17 mouse cellular contexts compared by ENCODE assay signal in the genomic region with DNA sequence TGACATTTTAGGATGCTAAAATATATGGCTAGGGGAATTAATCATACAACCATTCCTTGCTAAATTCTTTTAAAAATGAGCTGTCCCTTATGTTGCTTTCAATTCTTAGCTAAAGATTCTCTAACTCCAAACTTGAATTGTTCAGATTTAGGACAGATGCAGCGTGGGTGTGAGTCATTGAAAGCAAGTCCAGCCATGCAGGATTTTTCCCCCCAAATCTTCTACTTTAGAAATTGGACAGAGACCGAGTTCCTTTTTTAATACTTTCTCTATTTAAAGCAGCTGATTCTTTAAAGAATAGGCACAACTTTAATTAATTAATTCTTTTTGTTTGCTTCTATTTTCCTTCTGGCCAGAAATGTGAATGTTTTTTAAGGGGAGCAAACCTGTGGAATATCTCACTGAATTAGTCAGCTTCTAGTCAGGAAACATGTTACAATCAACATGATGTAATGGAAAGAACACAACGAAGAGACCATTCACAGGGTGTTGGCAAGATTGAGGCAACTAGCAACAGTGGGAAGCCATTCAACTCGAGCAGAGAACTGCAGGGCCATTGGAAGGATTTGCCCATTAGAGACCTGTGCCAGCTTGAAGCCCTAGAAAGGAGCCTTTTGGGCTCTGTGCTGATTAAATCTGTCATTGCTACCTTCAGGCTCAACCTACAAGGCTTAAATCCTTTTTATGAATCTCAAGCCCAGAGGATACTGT. TPM values are rescaled to one million over a fixed set of nuclear protein-coding genes. Genes with fewer than 3 reads are reported as not detected.
DNase-seq lines count a peak whose midpoint lies in the region; ATAC-seq and TF ChIP-seq lines count a peak whose summit lies in the region.
"Had no signal": no experiment of that assay in that cellular context is flagged by ENCODE, and none has a peak within 500 bp of the region (broad histone marks: within the 10 kb centered on the region; RNA-seq: fewer than 3 reads in every experiment).

No protein-coding gene starts in this region.

- no peak overlapping the region for H3K9ac ChIP-seq in embryonic facial prominence, embryonic 14.5 days (ENCODE audit: low read depth, low read length)
- no peak overlapping the region for H3K9ac ChIP-seq in hindbrain, postnatal 0 days (replicated peaks; ENCODE audit: low read length)
- H3K9ac ChIP-seq in hindbrain, embryonic 16.5 days (ENCODE audit: low read depth, low read length), result no peak overlapping the region
- H3K9ac ChIP-seq: liver, embryonic 15.5 days; stomach, embryonic 15.5 days had no signal

- H3K27ac ChIP-seq in embryonic facial prominence, embryonic 14.5 days (replicated peaks; ENCODE audit: low read depth, low read length), result no peak overlapping the region
- no peak overlapping the region for H3K27ac ChIP-seq in embryonic facial prominence, embryonic 10.5 days (replicated peaks)
- 0 out of 2 replicates have a peak overlapping the region, but pooled peaks have one; percentile 7 for H3K27ac ChIP-seq in hindbrain, postnatal 0 days
- no peak overlapping the region for H3K27ac ChIP-seq in hindbrain, embryonic 16.5 days (ENCODE audit: low read depth, low read length)
- H3K27ac ChIP-seq: liver, embryonic 15.5 days; stomach, embryonic 15.5 days had no signal

- no peaks in the 10 kb centered on the region for H3K27me3 ChIP-seq in embryonic facial prominence, embryonic 14.5 days (replicated peaks; ENCODE audit: control insufficient read depth, insufficient read depth, low read length)
- no peaks in the 10 kb centered on the region for H3K27me3 ChIP-seq in embryonic facial prominence, embryonic 10.5 days (replicated peaks; ENCODE audit: low read depth, poor library complexity, severe bottlenecking)
- H3K27me3 ChIP-seq in hindbrain, postnatal 0 days (ENCODE audit: insufficient read depth, low read length), result no peaks in the 10 kb centered on the region
- no peaks in the 10 kb centered on the region for H3K27me3 ChIP-seq in hindbrain, embryonic 16.5 days (replicated peaks; ENCODE audit: control insufficient read depth, insufficient read depth, low read length)
- H3K27me3 ChIP-seq: liver, embryonic 15.5 days; stomach, embryonic 15.5 days had no signal

- TF ChIP-seq CTCF in hindbrain, postnatal 0 days (IDR thresholded peaks at IDR 0.05; ENCODE audit: low read depth), result no peak

- no peak overlapping the region for H3K4me2 ChIP-seq in embryonic facial prominence, embryonic 14.5 days (ENCODE audit: low read depth, low read length)
- H3K4me2 ChIP-seq in hindbrain, postnatal 0 days (ENCODE audit: low read depth, low read length), result no peak overlapping the region
- H3K4me2 ChIP-seq in hindbrain, embryonic 16.5 days (ENCODE audit: low read length), result no peak overlapping the region
- H3K4me2 ChIP-seq: liver, embryonic 15.5 days; stomach, embryonic 15.5 days had no signal

- no peak for ATAC-seq in embryonic facial prominence, embryonic 14.5 days (ENCODE audit: low read depth)
- ATAC-seq in hindbrain, postnatal 0 days, result no peak
- ATAC-seq in hindbrain, embryonic 16.5 days, result no peak
- ATAC-seq in inflammation-experienced regulatory T-cells, adult 6 months, result no peak

- no peaks in the 10 kb centered on the region for H3K9me3 ChIP-seq in embryonic facial prominence, embryonic 14.5 days (ENCODE audit: control insufficient read depth, low read length)
- no peaks in the 10 kb centered on the region for H3K9me3 ChIP-seq in embryonic facial prominence, embryonic 10.5 days
- no peaks in the 10 kb centered on the region for H3K9me3 ChIP-seq in hindbrain, postnatal 0 days (ENCODE audit: low read length)
- no peaks in the 10 kb centered on the region for H3K9me3 ChIP-seq in hindbrain, embryonic 16.5 days (ENCODE audit: control insufficient read depth, low read length)
- H3K9me3 ChIP-seq: liver, embryonic 15.5 days; stomach, embryonic 15.5 days had no signal

- peaks cover 8% of the 10 kb centered on the region for H3K4me1 ChIP-seq in embryonic facial prominence, embryonic 14.5 days (ENCODE audit: control insufficient read depth, insufficient read depth, low read length)
- peaks cover 11% of the 10 kb centered on the region for H3K4me1 ChIP-seq in embryonic facial prominence, embryonic 10.5 days
- H3K4me1 ChIP-seq in hindbrain, postnatal 0 days (ENCODE audit: insufficient read depth, low read length), result no peaks in the 10 kb centered on the region
- H3K4me1 ChIP-seq in hindbrain, embryonic 16.5 days (ENCODE audit: control insufficient read depth, insufficient read depth, low read depth, low read length), result peaks cover 8% of the 10 kb centered on the region
- H3K4me1 ChIP-seq: stomach, embryonic 15.5 days had no signal

- no peaks in the 10 kb centered on the region for H3K36me3 ChIP-seq in embryonic facial prominence, embryonic 14.5 days (ENCODE audit: control insufficient read depth, insufficient read depth, low read length)
- H3K36me3 ChIP-seq in embryonic facial prominence, embryonic 10.5 days (replicated peaks), result no peaks in the 10 kb centered on the region
- H3K36me3 ChIP-seq in hindbrain, postnatal 0 days (ENCODE audit: insufficient read depth, low read length), result no peaks in the 10 kb centered on the region
- no peaks in the 10 kb centered on the region for H3K36me3 ChIP-seq in hindbrain, embryonic 16.5 days (ENCODE audit: control insufficient read depth, insufficient read depth, low read length)
- H3K36me3 ChIP-seq: liver, embryonic 15.5 days; stomach, embryonic 15.5 days had no signal

- DNase-seq in embryonic facial prominence, embryonic 14.5 days (ENCODE audit: low spot score), result peak; percentile 17
- no peak for DNase-seq in embryonic facial prominence, embryonic 10.5 days (ENCODE audit: low spot score)
- DNase-seq in hindbrain, postnatal 0 days (ENCODE audit: low spot score), result peak; percentile 28
- peak; percentile 51 for DNase-seq in NIH3T3 (ENCODE audit: low read depth)
- DNase-seq in left cerebral cortex, postnatal 25 days (ENCODE audit: low spot score in 2 of 2), result peak; percentile 41 to 68
- no peak for DNase-seq in thymus, postnatal 0 days (ENCODE audit: low spot score)
- DNase-seq: adrenal gland, adult 8-10 months; cerebellum, adult 11 months; kidney, adult 2 months had no signal

- intact Hi-C loops in left cerebral cortex, postnatal 25 days (cut with DNase I), result no loop called here

- WGBS in embryonic facial prominence, embryonic 14.5 days, result 64% methylated on average over 4 of the region's 4 CpGs
- 73% methylated on average over 4 of the region's 4 CpGs for WGBS in embryonic facial prominence, embryonic 10.5 days
- 57% methylated on average over 4 of the region's 4 CpGs for WGBS in hindbrain, postnatal 0 days
- WGBS in hindbrain, embryonic 16.5 days, result 64% methylated on average over 4 of the region's 4 CpGs

- no peak overlapping the region for H3K4me3 ChIP-seq in embryonic facial prominence, embryonic 14.5 days (ENCODE audit: low read depth, low read length)
- H3K4me3 ChIP-seq in embryonic facial prominence, embryonic 10.5 days, result no peak overlapping the region
- H3K4me3 ChIP-seq in hindbrain, postnatal 0 days (ENCODE audit: low read length), result no peak overlapping the region
- no peak overlapping the region for H3K4me3 ChIP-seq in hindbrain, embryonic 16.5 days (ENCODE audit: low read length)
- H3K4me3 ChIP-seq: liver, embryonic 15.5 days; stomach, embryonic 15.5 days had no signal

RNA-seq across cellular contexts. Expression of a gene that starts 3.6 kb away (rescaled TPM):
- 49.8 and 55.2 TPM in 2 replicates for polyA plus RNA-seq in embryonic facial prominence, embryonic 14.5 days (2014; fragmentation: Nextera tagmentation; extraction: Ambion mirVana)
- polyA plus RNA-seq in embryonic facial prominence, embryonic 10.5 days (2016; fragmentation: Nextera tagmentation; extraction: Ambion mirVana), result 53.4 and 54.6 TPM in 2 replicates
- 48.9 and 51.9 TPM in 2 replicates for total RNA-seq in hindbrain, postnatal 0 days (2014; rRNA removed)
- 30.9 and 34.1 TPM in 2 replicates for polyA plus RNA-seq in hindbrain, postnatal 0 days (2015; fragmentation: Nextera tagmentation; extraction: Ambion mirVana)
- polyA plus RNA-seq in hindbrain, embryonic 16.5 days (2015; fragmentation: Nextera tagmentation; extraction: Ambion mirVana), result 32.7 and 39.5 TPM in 2 replicates
- 10 to 100 TPM; 59.3 to 59.6 TPM for total RNA-seq in left cerebral cortex, postnatal 25 days (2021)
- 10 to 100 TPM; 30.2 to 37.0 (median 35.4) TPM for polyA plus RNA-seq in inflammation-experienced regulatory T-cells, adult 6 months (2017; shearing (Covaris generic))
- 19.6 and 24.7 TPM in 2 replicates for polyA plus RNA-seq in thymus, postnatal 0 days (2015; fragmentation: Nextera tagmentation; extraction: Ambion mirVana)

RNA-seq across cellular contexts. Expression of a gene that starts 15.0 kb away (rescaled TPM):
- 0.34 and 0.49 TPM in 2 replicates for polyA plus RNA-seq in embryonic facial prominence, embryonic 14.5 days (2014; fragmentation: Nextera tagmentation; extraction: Ambion mirVana)
- polyA plus RNA-seq in embryonic facial prominence, embryonic 10.5 days (2016; fragmentation: Nextera tagmentation; extraction: Ambion mirVana), result 0.19 TPM in 1 of 2 replicates, not detected in the other
- total RNA-seq in hindbrain, postnatal 0 days (2014; rRNA removed), result 2.0 and 3.8 TPM in 2 replicates
- 7.4 and 8.8 TPM in 2 replicates for polyA plus RNA-seq in hindbrain, postnatal 0 days (2015; fragmentation: Nextera tagmentation; extraction: Ambion mirVana)
- polyA plus RNA-seq in hindbrain, embryonic 16.5 days (2015; fragmentation: Nextera tagmentation; extraction: Ambion mirVana), result 7.5 and 7.6 TPM in 2 replicates
- not detected for total RNA-seq in left cerebral cortex, postnatal 25 days (2021)
- polyA plus RNA-seq in inflammation-experienced regulatory T-cells, adult 6 months (2017; shearing (Covaris generic)), result not detected
- polyA plus RNA-seq in thymus, postnatal 0 days (2015; fragmentation: Nextera tagmentation; extraction: Ambion mirVana), result 0.31 TPM in 1 of 2 replicates, not detected in the other
- total RNA-seq: adrenal gland, adult 8-10 months; gastrocnemius, adult 8-10 months; left cerebral cortex, adult 8-10 months; megakaryocyte progenitor cell, adult 5-6 weeks had no signal
- polyA plus RNA-seq: C2C12; kidney, adult 2 months; liver, embryonic 15.5 days had no signal

Comparison
In these comparisons a context has a peak if more than half of its experiments do, and no peak if none do; other contexts are left out.
1. DNase-seq: peak in embryonic facial prominence, embryonic 14.5 days (single experiment), hindbrain, postnatal 0 days (single experiment), NIH3T3 (single experiment) and left cerebral cortex, postnatal 25 days (2 of 2); none in embryonic facial prominence, embryonic 10.5 days (single experiment) and thymus, postnatal 0 days (single experiment).